Mouse (Mus musculus): ENCODE results near the gene Hsf4.

DNA sequence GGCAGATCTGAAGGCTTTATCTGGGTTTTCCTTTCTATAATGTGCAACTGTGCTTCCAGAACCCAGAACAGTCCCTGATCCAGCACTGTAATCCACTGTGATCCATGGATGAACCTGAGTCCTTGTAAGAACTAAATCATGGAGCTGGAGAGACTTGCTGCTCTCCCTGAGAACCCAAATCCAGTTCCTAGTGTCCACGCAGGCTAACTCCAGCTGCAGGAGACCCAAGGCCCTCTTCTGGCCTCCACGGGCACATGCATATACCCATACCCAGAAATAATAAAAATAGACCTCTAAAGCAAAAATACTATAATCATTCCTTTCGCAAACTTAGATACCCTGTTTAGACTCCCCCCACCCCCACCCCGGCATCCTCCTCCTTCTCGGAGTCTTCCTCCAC, 18.6 kb downstream of the Hsf4 start:
- TF ChIP-seq POLR2A (IDR thresholded peaks at IDR 0.05; ENCODE audit: extremely low read depth, insufficient read depth, low read length) (no peak), CTCF (IDR thresholded peaks at IDR 0.05; ENCODE audit: low read depth, low read length) (no peak)
